Mouse (Mus musculus): Measurements from ENCODE around the gene Atf2. TPM values are rescaled to one million over a fixed set of nuclear protein-coding genes. Genes with fewer than 3 reads are reported as not detected.
A peak's percentile ranks its signal among the peaks of the same experiment; 100 is the strongest.
"Not testable (repeated sequence)": the region's sequence is repeated elsewhere in the genome, so short reads cannot be mapped to it uniquely, and the experiment has no call there.

The Atf2 gene
- 100 to 1,000 TPM; 141 to 142 TPM for total RNA-seq (2021)
- long read RNA-seq, full-length matches to known transcripts: 54 of 103 reads
- long read RNA-seq, partial matches to known transcripts: 7 of 103 reads
- long read RNA-seq, other reads (novel, unspliced or antisense): 42 of 103 reads

DNA sequence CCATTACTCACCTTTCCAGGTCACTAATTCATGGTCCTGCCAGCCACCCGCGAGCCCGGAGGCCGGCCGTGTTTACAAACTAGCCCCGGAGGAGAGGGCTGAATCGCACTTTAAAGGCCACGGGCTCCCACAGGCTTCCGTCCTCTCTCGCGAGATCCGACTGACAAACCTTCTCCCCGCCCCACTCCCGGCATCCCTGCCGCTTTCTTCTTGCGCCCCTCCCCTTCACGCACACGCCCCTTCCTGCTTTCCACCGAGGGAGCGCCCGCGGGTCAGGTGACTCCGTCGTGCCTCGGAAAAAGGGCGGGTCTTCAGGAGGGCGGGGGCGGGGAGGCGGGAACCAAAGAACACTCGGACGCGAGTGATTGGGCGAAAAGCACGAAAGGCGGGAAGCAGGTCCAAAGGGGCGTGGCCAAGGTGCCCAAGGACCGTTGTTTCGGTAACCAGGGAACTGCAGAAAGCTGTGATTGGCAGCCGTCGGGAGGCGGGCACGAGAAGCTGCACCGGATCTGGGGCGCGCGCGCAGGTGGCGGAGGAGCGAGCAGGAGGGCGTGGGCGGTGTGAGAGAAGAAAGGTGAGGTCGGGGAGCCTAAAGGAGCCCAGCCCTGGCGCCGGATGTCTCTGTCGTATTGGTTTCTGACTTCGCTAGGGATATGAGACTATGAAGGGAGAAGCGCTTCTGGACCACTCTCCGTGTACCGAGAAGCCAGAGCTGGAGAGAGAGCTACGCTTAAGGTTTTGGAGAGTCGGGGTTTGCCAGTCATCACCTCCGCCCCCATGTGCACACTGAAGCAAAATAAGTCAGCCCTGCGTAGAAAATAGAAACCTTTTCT lies at the start of gene Atf2:
Atf2 (minus strand) TSS at position 176 of the 833 bp plus-strand sequence.
- peak; percentile 98 to 100 for DNase-seq (ENCODE audit: low spot score in 2 of 2)

DNA sequence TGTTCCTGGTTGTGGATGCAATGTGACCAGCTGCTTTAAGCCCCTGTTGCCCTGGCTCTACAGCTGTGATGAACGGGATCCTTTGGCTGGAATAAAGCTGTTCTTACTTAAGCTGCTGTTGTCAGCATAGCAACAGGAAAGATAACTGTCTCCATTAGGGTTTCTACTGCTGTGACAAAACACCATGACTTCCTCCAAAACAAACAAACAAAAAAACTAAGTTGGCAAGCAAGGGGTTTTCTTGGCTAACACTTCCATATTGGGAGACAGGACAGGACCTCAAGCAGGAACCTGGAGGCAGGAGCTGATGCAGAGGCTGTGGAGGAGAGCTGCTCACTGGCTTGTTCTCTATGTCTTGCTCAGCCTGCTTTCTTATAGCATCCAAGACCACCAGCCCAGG lies 48.8 kb upstream of the Atf2 start:
- DNase-seq (ENCODE audit: low spot score in 2 of 2): no peak

DNA sequence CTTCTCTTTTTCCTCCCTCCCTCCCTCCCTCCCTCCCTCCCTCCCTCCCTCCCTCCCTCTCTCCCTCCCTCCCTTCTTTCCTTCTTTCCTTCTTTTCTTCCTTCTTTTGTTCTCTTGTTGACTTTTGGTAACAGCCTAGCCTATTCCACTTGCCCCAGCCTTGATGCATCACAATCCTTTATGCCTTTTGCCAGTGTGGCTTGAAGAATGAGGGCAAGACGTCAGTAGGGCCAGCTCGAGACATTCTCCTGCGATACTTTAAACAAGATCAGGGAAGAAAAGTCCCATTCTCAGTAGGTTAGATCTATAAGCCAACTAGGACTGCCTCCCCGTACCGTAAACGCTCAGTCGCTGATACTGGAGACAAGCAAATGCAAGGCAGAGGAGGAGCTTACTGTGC lies 48.0 kb upstream of the Atf2 start:
- DNase-seq (ENCODE audit: low spot score in 2 of 2): no peak

DNA sequence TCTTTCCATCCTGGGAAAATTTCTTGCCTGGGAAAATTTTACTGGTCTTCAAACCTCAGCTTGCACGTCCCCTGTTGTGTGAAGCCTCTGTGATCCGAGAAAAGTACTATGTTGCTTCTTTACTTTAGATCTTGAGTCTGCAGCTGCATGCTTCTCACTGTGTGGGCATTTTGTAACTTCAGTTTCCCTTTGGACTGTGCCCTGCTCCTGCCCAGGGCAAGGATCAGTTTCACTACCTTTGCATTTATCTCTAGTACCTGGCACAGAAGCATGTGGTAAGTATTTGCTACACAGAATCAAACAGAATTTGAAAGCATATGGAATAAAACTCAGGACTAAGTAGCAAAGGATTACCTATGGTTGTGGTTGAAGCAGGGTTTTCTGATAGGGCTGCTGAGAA lies 46.5 kb upstream of the Atf2 start:
- no peak for DNase-seq (ENCODE audit: low spot score in 2 of 2)

DNA sequence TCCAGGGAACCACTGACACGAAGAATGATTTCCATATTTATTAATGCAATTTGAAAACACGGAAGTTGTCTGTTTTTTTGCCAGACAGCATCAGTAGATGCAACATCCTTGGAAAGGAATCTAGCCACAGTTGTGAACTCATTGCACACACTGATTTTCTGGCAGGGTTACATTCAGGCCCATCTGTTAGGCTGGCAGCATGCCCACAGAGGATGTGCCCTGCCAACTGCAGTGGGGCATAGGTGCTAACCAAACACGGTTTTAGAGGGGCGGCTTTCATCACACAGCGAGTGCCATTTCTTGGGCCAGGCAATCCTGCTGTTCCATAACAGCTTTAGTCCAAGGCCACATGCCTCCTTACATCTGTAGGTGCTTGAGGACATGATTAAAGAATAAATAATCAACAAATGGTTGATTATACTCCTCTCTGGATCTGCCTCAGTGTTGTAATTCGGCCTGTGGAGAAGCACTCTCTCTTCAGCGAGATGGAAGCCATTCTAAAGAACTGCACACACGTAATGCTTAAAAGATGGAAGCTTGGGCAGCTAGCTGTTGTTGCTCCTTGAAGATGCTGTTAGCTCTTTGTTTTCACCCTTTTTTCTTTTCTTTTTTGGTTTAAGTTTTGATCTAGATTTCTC lies 40.4 kb upstream of the Atf2 start:
- peak; percentile 47 to 80 for DNase-seq (ENCODE audit: low spot score in 2 of 2)

DNA sequence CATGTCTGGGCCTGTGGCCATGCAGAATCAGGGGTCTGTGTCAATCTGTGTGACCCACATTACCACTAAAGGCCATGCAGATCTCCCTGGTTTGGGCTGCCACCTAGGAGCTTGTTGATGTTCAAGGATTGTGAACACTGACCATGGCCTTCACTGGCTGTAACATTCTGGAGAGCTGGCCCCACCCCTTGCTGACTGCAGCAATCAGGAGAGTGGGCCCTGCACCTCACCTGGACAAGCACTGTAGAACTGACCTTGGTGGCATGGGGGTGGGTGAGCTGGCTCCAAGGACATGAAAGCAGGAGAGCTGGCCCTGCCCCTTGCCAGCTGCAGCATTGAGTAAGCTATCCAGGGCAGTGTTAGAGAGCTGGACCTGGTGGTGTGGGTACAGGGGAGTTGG lies 35.3 kb upstream of the Atf2 start:
- no peak for DNase-seq (ENCODE audit: low spot score in 2 of 2)

DNA sequence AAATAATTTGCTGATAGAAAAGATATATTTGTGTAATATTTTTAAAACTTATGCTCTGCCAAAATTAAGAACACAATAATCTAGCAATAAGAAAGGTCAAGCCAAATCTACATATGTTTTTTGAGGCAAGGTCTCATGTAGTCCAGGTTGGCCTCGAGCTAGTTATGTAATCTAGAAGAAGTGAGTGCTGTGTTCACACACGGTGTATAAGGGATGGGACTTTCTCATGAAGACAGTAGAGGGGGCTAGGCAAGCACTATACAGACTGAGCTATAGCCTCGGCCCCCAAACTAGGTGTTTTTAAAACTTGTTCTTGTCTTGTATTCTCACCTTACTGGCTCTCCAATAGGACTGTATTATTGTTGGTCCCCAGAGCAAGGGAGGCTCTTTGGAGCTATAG lies 33.1 kb upstream of the Atf2 start:
- DNase-seq (ENCODE audit: low spot score in 2 of 2): no peak

DNA sequence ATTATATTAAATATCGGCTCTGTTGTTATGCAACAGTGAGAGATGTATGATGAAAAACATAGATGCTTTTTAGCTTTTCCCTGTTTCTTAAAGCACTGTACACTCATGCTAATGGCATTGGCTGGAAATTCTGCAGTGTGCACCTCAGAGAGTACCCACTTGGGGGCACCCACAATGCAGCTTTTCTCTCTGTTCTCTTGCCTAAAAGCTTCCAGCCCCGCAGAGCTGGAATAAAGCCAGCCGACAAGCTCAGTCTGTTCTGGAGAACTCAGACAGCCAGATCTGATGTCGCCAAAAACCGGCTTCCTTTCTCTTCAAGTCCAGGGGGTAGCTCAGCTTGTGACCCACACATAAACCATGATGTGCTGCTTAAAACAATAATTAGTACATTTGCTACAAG lies 32.6 kb upstream of the Atf2 start:
- peak; percentile 76 to 92 for DNase-seq (ENCODE audit: low spot score in 2 of 2)

DNA sequence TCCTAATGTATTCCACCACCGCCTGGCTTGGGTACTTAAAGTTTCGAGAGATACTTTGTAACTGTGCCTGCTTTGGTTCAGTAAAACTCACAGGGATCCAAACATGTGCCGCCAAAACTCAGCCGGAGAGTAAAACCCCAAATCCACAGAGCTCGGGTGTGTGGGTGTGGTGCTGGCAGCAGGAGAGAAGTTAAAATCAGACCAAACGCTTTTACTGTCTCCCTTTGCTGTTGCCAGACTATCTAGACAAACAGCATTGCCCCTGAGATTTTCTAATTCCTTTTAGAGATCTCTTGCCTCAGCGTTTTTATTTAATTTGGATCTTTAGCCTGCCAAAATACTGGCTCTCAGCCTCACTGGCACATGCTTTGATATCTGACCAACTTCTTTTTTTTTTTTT lies 27.2 kb upstream of the Atf2 start:
- peak; percentile 64 to 85 for DNase-seq (ENCODE audit: low spot score in 2 of 2)

DNA sequence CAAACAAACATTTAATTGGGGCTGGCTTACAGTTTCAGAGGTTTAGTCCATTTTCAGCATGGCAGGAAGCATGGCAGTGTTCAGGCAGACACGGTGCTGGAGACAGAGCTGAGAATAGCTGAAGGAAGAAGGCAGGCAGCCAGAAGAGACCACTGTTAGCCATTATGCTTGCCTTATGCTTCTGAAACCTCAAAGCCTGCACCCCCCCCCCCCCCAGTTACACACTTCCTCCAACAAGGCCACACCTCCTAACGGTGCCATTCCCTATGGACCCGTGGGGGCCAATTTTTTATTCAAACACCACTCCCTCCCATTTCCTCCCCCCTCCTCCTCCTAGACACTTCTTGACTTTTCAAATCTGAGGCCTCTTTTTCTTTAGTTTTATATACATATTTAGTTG lies 19.8 kb upstream of the Atf2 start:
- no peak for DNase-seq (ENCODE audit: low spot score in 2 of 2)

DNA sequence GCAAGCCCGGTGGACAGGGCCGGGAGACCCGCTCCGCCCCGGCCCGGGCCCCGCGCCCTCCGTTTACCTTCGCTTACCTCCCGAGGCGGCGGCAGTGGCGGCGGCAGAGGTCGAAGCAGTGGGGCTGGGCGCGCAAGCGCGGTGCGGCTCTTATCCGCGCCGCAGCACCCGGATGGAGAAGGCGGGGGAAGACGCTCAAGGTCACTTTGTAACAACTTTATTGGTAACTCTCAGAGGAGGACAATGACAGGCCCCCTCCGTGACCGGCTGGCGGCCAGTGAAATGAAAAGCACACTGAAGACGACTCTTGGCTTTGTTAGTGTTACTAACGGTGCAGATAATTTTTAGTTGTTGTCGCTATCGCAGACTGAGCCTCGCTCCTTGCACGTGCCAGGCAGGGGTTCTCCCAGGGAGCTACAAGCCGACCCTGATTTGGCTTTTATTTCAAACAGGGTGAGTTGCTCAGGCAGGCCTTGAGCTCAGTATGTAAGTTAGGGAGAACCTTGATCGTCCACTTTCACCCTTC lies 18.8 kb upstream of the Atf2 start, which contains the start of gene Atp5g3:
Atp5g3 (minus strand) TSS at position 152 of the 526 bp plus-strand sequence.
- DNase-seq (ENCODE audit: low spot score in 2 of 2): peak; percentile 87 to 94

DNA sequence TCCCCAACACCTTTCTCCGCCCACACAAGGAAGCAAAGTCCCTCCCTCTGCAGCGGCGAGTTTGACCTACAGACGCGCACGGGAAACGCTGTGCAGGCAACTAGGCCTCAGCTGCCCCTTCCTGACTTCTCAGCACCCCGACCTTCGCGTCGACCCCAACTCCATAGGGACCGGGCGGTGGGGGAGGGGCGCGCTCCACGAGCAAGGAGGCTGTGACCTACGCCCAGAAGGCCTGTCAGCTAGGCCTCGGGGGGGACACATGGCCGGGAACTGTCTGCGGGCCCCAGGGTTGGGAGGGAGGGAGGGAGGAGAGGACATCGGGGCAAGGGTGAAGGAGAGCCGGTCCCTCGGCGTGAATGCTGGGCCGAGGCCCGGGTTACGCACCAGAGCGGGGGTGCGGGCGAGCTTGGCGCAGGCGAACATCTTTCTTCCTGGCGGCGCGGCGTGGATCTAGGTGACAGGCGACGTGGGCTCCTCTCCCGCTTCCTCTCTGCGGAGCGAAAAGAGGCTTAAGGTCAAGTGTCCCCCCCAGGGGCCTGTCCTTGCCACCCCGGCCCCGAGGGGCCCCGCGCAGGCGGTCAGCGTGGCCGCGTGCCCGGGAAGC lies 18.2 kb upstream of the Atf2 start:
- DNase-seq (ENCODE audit: low spot score in 2 of 2): peak; percentile 23 to 27

DNA sequence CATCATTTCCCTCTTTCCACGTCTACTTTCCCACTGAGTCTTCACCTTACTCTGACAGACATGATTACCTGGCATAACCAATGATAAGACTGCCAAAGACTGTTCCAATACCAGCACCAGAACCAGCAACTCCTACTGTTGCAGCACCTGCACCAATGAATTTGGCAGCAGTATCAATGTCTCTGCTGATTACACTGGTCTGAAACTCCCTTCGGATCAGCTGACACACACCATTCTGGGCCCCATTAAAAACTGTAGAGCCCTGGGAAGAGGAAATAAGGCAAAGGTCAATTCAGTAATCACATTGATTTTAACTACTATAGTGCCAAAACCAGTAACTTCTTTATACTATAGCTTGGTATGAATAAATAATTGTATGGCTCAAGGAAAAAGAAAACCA lies 16.7 kb upstream of the Atf2 start:
- no peak for DNase-seq (ENCODE audit: low spot score in 2 of 2)

DNA sequence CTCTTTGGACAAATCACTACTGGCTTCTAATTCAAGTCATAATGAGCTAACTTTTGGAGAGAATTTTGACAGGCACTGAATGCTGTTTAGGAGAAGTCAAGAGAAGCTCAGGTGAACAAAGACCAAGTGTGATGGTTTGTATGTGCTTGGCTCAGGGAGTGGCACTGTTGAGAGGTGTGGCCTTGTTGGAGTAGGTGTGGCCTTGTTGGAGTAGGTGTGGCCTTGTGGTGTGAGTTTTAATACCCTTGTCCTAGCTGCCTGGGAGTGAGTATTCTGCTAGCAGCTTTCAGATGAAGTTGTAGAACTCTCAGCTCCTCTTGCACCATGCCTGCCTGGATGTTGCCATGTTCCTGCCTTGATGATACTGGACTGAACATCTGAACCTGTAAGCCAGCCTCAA lies 12.2 kb upstream of the Atf2 start:
- not testable (repeated sequence) for DNase-seq (ENCODE audit: low spot score in 2 of 2)

DNA sequence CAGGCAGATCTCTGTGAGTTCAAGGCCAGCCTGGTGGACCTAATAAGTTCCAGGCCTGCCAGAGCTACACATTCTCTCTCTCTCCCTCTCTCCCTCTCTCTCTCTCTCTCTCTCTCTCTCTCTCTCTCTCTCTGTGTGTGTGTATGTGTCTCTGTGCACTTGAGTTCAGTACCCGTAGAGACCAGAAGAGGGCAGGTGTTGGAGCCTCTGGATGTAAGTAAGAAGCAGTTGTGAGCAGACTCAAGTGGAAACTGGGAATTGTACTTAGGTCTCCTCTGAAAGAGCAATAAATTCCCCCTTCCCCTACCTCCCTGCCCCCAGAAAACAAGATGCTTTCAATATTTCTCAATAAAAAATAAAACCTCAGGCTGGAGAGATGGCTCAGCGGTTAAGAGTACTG lies 11.1 kb upstream of the Atf2 start:
- DNase-seq (ENCODE audit: low spot score in 2 of 2): no peak

DNA sequence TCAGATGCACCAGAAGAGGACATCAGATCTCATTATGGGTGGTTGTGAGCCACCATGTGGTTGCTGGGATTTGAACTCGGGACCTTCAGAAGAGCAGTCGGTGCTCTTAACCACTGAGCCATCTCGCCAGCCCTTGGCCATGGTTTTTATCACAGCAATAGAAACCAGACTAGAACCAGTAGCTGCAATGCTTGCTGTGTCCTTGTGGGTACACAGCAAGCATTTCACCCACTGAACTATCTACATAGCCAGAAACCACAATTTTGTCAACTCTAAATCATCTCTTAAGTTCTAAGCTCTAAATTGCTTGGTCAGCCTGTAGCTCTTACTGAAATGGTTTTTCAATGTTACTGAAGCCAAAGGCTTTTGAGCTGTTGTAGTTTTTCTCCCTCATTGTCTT lies 9.9 kb upstream of the Atf2 start:
- not testable (repeated sequence) for DNase-seq (ENCODE audit: low spot score in 2 of 2)

DNA sequence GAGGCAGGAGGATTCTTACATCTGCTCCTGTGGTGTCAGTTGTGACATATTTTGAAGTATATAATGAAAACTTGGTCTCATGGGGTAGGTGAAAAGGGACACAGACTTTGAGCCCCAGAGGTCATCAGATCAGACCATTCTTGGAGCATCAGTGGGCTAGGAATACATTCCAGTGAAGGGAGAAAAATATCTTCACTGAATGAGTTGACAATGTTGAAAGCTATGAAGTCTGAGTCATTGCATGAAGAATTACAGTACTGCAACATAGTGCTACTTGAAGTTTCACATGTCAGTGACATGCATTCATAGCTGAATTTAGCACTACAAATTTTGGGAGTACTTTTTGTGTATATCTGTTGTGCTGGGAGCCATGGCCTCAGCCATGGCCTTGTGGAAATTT lies 8.7 kb upstream of the Atf2 start:
- DNase-seq (ENCODE audit: low spot score in 2 of 2): no peak

DNA sequence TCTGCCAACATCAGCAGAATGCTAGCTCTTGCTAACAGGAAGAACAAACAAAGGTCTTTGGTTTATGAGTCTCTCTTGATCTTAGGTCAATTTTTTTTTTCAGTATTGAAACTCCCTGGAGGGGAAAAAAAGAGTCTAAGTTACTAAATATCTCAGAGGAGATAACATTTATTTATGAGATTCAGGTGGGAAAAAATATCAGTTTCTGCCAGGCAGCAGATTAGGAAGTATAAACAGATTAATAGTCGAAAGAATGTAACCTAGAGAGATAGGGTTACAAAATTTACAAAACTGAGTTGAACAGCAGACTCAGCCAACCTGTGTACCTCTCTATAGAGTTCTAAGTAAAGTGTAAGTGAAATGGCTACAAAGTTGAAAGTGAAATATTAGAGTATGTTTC lies 7.9 kb upstream of the Atf2 start:
- DNase-seq (ENCODE audit: low spot score in 2 of 2): no peak

DNA sequence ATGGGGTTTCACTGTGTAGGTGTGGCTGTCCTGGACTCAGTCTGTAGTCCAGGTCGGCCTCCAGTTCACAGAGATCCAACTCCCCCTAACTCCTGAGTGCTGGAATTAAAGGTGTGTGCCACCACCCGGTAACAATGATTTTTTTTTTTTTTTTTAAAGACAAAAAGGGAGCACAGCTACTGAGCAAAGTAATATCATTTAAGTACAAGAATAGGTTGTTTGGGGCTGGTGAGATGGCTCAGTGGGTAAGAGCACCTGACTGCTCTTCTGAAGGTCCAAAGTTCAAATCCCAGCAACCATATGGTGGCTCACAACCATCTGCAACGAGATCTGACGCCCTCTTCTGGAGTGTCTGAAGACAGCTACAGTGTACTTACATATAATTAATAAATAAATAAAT lies 4.5 kb upstream of the Atf2 start:
- DNase-seq (ENCODE audit: low spot score in 2 of 2): not testable (repeated sequence)

DNA sequence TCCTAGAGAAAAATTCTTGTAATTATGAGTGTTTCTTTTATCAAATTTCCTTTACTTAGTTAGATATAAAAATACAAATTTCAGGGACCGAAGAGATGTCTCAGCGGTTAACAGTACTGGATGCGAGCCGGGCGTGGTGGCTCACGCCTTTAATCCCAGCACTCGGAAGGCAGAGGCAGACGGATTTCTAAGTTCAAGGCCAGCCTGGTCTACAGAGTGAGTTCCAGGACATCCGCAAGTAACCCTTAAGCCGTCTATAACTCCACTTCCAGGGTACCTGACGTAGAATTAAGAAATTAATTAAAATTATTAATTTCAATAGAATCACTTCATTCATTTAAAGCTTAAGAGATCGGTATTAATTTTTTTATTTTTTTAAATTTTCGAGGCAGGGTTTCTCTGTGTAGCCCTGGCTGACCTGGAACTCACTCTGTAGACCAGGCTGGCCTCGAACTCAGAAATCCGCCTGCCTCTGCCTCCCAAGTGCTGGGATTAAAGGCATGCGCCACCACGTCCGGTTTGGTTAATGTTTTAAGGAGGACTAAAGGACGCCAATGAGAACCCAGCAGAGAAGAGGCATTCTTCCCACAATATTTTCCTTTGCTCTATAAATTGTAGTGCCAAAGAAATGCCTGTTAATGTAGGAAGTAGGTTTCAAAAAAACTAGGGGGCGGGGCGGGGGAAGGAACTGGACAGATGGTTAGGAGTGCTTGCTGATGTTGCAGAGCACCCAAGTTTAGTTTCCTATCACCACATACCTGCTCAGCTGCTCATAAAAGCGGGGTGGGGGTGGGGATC lies 1.2 kb upstream of the Atf2 start:
- peak in 1 of 2 experiments; percentile 28 for DNase-seq (ENCODE audit: low spot score in 2 of 2)
